Mouse (Mus musculus) C2C12 (cell line): ENCODE results near the gene Klre1. TPM values are rescaled to one million over a fixed set of nuclear protein-coding genes. Genes with fewer than 3 reads are reported as not detected.

Experiments used
- polyA plus RNA-seq: library from polyadenylated mRNA; unstranded; fragments of >200 nt; fragmentation: generic; extraction: Trizol; gene quantifications from one replicate; pipeline ENCODE4 v1.2.1, GENCODE M21; 2012; ENCODE audit warnings: missing spikeins

Klre1 gene
- polyA plus RNA-seq, 1 experiment = not detected

Other genes with a start within 250 kb of the Klre1 start
- gene 4922502D21Rik, start 246.1 kb upstream of the Klre1 start, polyA plus RNA-seq = not detected
- not detected for gene Clec12a, start 235.2 kb upstream of the Klre1 start, polyA plus RNA-seq
- not detected for gene Clec12b, start 192.0 kb upstream of the Klre1 start, polyA plus RNA-seq
- gene Clec1b, start 180.6 kb upstream of the Klre1 start, polyA plus RNA-seq = not detected
- not detected for gene Clec9a, start 169.0 kb upstream of the Klre1 start, polyA plus RNA-seq
- 0.18 TPM for gene Clec1a, start 125.9 kb upstream of the Klre1 start, polyA plus RNA-seq
- 0.99 TPM for gene Olr1, start 70.7 kb upstream of the Klre1 start, polyA plus RNA-seq
- gene Tmem52b, start 65.3 kb upstream of the Klre1 start, polyA plus RNA-seq = 0.02 TPM
- 64.3 TPM for gene Gabarapl1, start 44.7 kb upstream of the Klre1 start, polyA plus RNA-seq
- not detected for gene Klrd1, start 13.9 kb downstream of the Klre1 start, polyA plus RNA-seq
- gene Klrk1, start 46.0 kb downstream of the Klre1 start, polyA plus RNA-seq = not detected
- gene Klrc3, start 65.4 kb downstream of the Klre1 start, polyA plus RNA-seq = not detected
- gene Klrc2, start 82.8 kb downstream of the Klre1 start, polyA plus RNA-seq = not detected
- not detected for gene Klrc1, start 101.1 kb downstream of the Klre1 start, polyA plus RNA-seq
- not detected for gene Klri1, start 139.2 kb downstream of the Klre1 start, polyA plus RNA-seq
- gene Klri2, start 162.6 kb downstream of the Klre1 start, polyA plus RNA-seq = not detected
- gene Gm156, start 206.4 kb downstream of the Klre1 start, polyA plus RNA-seq = not detected